Mouse (Mus musculus) liver, embryonic 13.5 days (tissue): Measurements from ENCODE around the gene Clcn6. TPM values are rescaled to one million over a fixed set of nuclear protein-coding genes. Genes with fewer than 3 reads are reported as not detected.

Experiments
- ATAC-seq: fragments of 200-750 bp; cut with Nextera tagmentation; 2 replicates; pipeline ENCODE4 v1.8.0; 2017; ENCODE audit warnings: low read depth, mild to moderate bottlenecking, moderate number of reproducible peaks, moderate library complexity
- DNase-seq: peaks from one replicate; pipeline ENCODE4 v3.0.0; 2022
- H3K27ac ChIP-seq: fragments of 300-500 bp; sonication (generic); 2 replicates; pipeline ENCODE4 v1.5.1; 2015; ENCODE audit warnings: moderate library complexity, mild to moderate bottlenecking, inconsistent platforms
- H3K27me3 ChIP-seq: fragments of 300-500 bp; sonication (generic); 2 replicates; pipeline ENCODE4 v1.6.1; 2015; ENCODE audit warnings: mild to moderate bottlenecking, inconsistent platforms
- H3K36me3 ChIP-seq: fragments of 300-500 bp; sonication (generic); 2 replicates; pipeline ENCODE4 v1.6.1; 2015; ENCODE audit warnings: mild to moderate bottlenecking, inconsistent platforms
- H3K4me1 ChIP-seq: fragments of 300-500 bp; sonication (generic); replicated peaks from 2 replicates; pipeline ENCODE4 v1.6.1; 2015; ENCODE audit warnings: inconsistent platforms
- H3K4me2 ChIP-seq: fragments of 300-500 bp; sonication (generic); 2 replicates; pipeline ENCODE4 v1.6.1; 2015; ENCODE audit warnings: inconsistent platforms, mild to moderate bottlenecking, moderate library complexity
- H3K4me3 ChIP-seq: fragments of 300-500 bp; sonication (generic); replicated peaks from 2 replicates; pipeline ENCODE4 v1.5.1; 2015; ENCODE audit warnings: mild to moderate bottlenecking, inconsistent platforms
- H3K9ac ChIP-seq: fragments of 300-500 bp; sonication (generic); 2 replicates; pipeline ENCODE4 v1.6.1; 2015; ENCODE audit warnings: mild to moderate bottlenecking, inconsistent platforms
- H3K9me3 ChIP-seq: fragments of 300-500 bp; sonication (generic); replicated peaks from 2 replicates; pipeline ENCODE4 v1.6.1; 2016; ENCODE audit warnings: inconsistent platforms
- WGBS: fragments of 180-500 bp; shearing (Covaris S2); methylation state at CpG from one replicate; pipeline ENCODE4 v1.1.7; 2015; ENCODE audit not compliant: insufficient replicate concordance; 5-methylcytosine and 5-hydroxymethylcytosine counted together
- polyA plus RNA-seq: library from polyadenylated mRNA; unstranded; fragments of >200 nt; fragmentation: Nextera tagmentation; extraction: Ambion mirVana; gene quantifications from 2 replicates; pipeline ENCODE4 v1.2.1, GENCODE M21; 2015

The Clcn6 gene
- polyA plus RNA-seq, 1 experiment from 2014 or later, result 1.5 TPM

DNA sequence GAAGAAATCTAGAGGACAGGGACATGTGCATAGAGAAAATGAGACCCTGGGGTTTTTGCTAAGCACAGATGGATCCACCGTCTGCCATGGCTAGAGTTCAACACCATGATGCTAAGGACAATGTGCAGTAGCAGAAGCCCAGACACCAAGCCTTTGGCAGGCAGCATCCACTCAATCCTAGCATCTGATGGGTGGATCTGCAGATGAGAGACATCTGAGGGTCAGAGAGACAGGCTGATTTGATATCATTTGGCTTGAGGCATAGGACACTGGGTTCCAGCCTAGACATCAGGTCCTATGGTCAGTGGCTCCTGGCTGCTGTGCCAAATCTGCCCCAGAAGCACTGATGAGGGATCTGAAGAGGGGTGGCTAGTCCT is 42.0 kb upstream of the Clcn6 start:
- H3K9me3 ChIP-seq, result no peaks in the 10 kb centered on the region
- no peaks in the 10 kb centered on the region for H3K27me3 ChIP-seq
- no peak overlapping the region for H3K4me3 ChIP-seq
- H3K27ac ChIP-seq, result no peak overlapping the region
- ATAC-seq (no peak), DNase-seq (no peak)
- H3K4me2 ChIP-seq, result no peak overlapping the region
- peaks cover 39% of the 10 kb centered on the region for H3K4me1 ChIP-seq
- H3K36me3 ChIP-seq, result peaks cover 19% of the 10 kb centered on the region
- 76% methylated on average over 1 of the region's 1 CpGs for WGBS
- no peak overlapping the region for H3K9ac ChIP-seq

GRCm38 (mm10) chr4:148079944-148080596 is 41.4 kb upstream of the Clcn6 start:
- no peak for ATAC-seq
- peaks cover 19% of the 10 kb centered on the region for H3K36me3 ChIP-seq
- peaks cover 39% of the 10 kb centered on the region for H3K4me1 ChIP-seq
- H3K9me3 ChIP-seq, result no peaks in the 10 kb centered on the region
- no peaks in the 10 kb centered on the region for H3K27me3 ChIP-seq
- no peak overlapping the region for H3K4me2 ChIP-seq
- H3K9ac ChIP-seq, result no peak overlapping the region
- no peak overlapping the region for H3K27ac ChIP-seq
- 78% methylated on average over 8 of the region's 8 CpGs for WGBS
- H3K4me3 ChIP-seq, result no peak overlapping the region
- DNase-seq, result no peak

GRCm38 (mm10) chr4:148079212-148079611 is 40.6 kb upstream of the Clcn6 start:
- 68% methylated on average over 6 of the region's 6 CpGs for WGBS
- peaks cover 19% of the 10 kb centered on the region for H3K36me3 ChIP-seq
- H3K4me1 ChIP-seq, result peaks cover 34% of the 10 kb centered on the region
- H3K27ac ChIP-seq, result no peak overlapping the region
- no peak for ATAC-seq
- no peak for DNase-seq
- no peak overlapping the region for H3K4me3 ChIP-seq
- no peaks in the 10 kb centered on the region for H3K27me3 ChIP-seq
- H3K9me3 ChIP-seq, result no peaks in the 10 kb centered on the region
- no peak overlapping the region for H3K9ac ChIP-seq
- no peak overlapping the region for H3K4me2 ChIP-seq

DNA sequence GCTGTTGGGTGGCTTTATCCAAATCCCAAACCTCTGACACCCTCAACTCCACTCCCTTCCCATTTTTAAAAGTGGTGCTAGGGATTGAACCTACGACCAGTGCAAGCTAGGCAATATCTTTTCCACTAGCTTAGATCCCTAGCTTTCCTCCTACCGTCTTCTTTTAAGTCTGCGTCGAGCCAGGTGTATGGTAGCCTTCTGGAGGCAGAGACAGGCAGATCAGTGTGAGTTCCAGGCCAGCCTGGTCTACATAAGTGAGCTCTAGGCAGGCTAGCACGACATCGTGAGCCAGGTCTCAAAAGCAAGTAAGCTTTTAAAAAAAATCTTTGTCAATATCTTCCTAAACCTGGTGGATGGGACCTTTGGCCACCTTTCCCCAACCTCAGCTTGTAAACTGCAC is 37.3 kb upstream of the Clcn6 start:
- DNase-seq, result no peak
- H3K36me3 ChIP-seq, result peaks cover 12% of the 10 kb centered on the region
- no peaks in the 10 kb centered on the region for H3K9me3 ChIP-seq
- H3K4me3 ChIP-seq, result no peak overlapping the region
- no peak for ATAC-seq
- H3K27me3 ChIP-seq, result no peaks in the 10 kb centered on the region
- H3K4me1 ChIP-seq, result peaks cover 14% of the 10 kb centered on the region
- 82% methylated on average over 6 of the region's 6 CpGs for WGBS
- no peak overlapping the region for H3K27ac ChIP-seq
- no peak overlapping the region for H3K9ac ChIP-seq
- H3K4me2 ChIP-seq, result no peak overlapping the region

DNA sequence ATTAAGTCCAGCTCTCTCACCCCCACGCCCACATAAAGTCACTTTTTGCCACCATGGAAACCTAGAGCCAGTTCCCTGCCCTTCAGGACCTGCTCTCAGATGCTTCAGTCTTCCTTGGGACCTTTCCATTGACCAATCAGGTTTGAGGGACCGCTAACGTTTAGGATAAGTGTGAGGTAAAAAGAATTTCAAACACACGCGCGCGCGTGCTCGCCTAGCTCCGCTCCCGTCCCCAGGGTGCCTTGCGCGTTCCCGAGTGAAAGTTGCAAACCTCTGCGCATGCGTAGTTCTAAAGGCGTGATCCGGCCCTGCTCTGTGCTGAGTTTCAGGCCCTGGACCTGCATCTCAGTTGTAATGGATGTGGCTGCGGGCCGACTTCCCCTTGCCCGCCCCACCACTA is 36.6 kb upstream of the Clcn6 start:
- Histone ChIP-seq H3K36me3 (peaks cover 6% of the 10 kb centered on the region), H3K4me2 (peak overlapping the region; percentile 64), H3K9me3 (no peaks in the 10 kb centered on the region), H3K27ac (no peak overlapping the region), H3K27me3 (no peaks in the 10 kb centered on the region), H3K9ac (peak overlapping the region; percentile 36), H3K4me1 (peaks cover 16% of the 10 kb centered on the region), H3K4me3 (peak overlapping the region; percentile 41)
- DNase-seq (peak; percentile 64), ATAC-seq (peak; percentile 59; the same call in 1 of the 2 replicates)
- WGBS, result 38% methylated on average over 21 of the region's 21 CpGs

- Histone ChIP-seq H3K27me3 (no peaks in the 10 kb centered on the region), H3K27ac (no peak overlapping the region), H3K9ac (peak overlapping the region; percentile 36), H3K4me1 (peaks cover 16% of the 10 kb centered on the region), H3K4me3 (peak overlapping the region; percentile 41), H3K4me2 (peak overlapping the region; percentile 64), H3K36me3 (no peaks in the 10 kb centered on the region; the same call in 1 of the 2 replicates), H3K9me3 (no peaks in the 10 kb centered on the region)
- peak; percentile 15; the same call in 1 of the 2 replicates for ATAC-seq
- 38% methylated on average over 17 of the region's 17 CpGs for WGBS
- no peak for DNase-seq
Measured at GRCm38 (mm10) chr4:148074521-148075189, 36.0 kb upstream of the Clcn6 start.

- Histone ChIP-seq H3K4me2 (no peak overlapping the region), H3K4me1 (peaks cover 16% of the 10 kb centered on the region), H3K27ac (no peak overlapping the region), H3K4me3 (no peak overlapping the region), H3K9me3 (no peaks in the 10 kb centered on the region), H3K36me3 (no peaks in the 10 kb centered on the region), H3K9ac (no peak overlapping the region), H3K27me3 (no peaks in the 10 kb centered on the region)
- DNase-seq (no peak), ATAC-seq (no peak)
- WGBS, result 53% methylated on average over 5 of the region's 5 CpGs
Measured at GRCm38 (mm10) chr4:148071508-148071907, 32.9 kb upstream of the Clcn6 start.

DNA sequence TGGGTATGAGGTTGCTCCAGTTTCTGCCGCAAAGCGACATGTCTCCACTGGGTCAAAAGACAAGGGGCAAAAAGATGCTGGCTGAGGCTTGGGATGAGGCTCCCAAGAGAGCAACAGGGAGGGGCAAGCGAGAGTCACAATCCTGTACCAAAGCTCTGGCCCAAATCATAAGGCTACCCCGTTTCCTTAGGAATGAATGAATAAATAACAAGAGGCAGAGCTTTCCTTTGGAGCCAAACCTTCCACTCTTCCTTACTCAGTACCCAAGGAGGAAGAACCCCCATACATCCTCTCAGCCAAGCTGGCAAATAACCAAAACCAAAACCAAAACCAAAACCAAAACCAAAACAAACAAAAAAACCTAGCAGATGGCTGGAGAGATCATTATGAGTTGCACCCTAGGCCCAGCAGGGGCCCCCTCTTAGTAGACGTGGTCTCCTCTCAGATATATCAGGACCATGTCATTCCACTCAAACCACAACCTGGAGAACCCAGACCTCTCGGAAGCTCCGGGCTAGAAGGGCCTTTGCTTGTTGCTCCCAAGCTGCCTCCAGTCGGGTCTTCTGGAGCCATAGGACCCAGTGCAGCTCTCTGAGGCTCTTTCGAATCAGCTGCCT is 31.1 kb upstream of the Clcn6 start:
- ATAC-seq (no peak), DNase-seq (no peak)
- Histone ChIP-seq H3K27me3 (no peaks in the 10 kb centered on the region), H3K27ac (no peak overlapping the region), H3K4me1 (peaks cover 13% of the 10 kb centered on the region), H3K36me3 (no peaks in the 10 kb centered on the region), H3K4me2 (no peak overlapping the region), H3K9ac (no peak overlapping the region), H3K4me3 (no peak overlapping the region), H3K9me3 (no peaks in the 10 kb centered on the region)
- WGBS, result 65% methylated on average over 9 of the region's 9 CpGs

DNA sequence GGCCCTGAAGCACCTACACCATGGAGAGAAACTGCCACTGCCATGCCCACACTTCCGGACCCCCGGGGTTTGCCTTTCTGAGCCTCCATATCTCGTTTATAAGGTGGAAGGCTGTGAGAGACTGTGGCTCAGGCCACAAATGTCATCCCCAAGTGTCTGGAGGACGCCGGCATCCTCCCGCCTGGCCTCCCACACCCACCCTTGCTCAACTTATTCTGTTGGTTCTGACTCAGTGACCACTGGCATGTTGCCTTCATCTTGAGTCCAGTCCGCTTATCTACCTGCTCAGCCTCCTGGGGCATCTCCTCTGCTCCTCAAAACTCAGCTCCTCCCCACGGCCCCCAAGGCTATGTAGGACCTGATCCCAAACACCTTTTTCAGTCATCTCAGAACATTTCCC is 28.7 kb upstream of the Clcn6 start:
- Histone ChIP-seq H3K9me3 (no peaks in the 10 kb centered on the region), H3K4me2 (no peak overlapping the region), H3K27me3 (no peaks in the 10 kb centered on the region), H3K9ac (no peak overlapping the region), H3K27ac (no peak overlapping the region), H3K36me3 (no peaks in the 10 kb centered on the region), H3K4me1 (peaks cover 13% of the 10 kb centered on the region), H3K4me3 (no peak overlapping the region)
- 72% methylated on average over 8 of the region's 8 CpGs for WGBS
- ATAC-seq (no peak), DNase-seq (no peak)

- no peak overlapping the region for H3K27ac ChIP-seq
- H3K27me3 ChIP-seq, result no peaks in the 10 kb centered on the region
- no peaks in the 10 kb centered on the region for H3K36me3 ChIP-seq
- no peak overlapping the region for H3K4me2 ChIP-seq
- peaks cover 10% of the 10 kb centered on the region for H3K4me1 ChIP-seq
- 64% methylated on average over 9 of the region's 9 CpGs for WGBS
- ATAC-seq, result no peak
- no peak for DNase-seq
- no peaks in the 10 kb centered on the region for H3K9me3 ChIP-seq
- H3K4me3 ChIP-seq, result no peak overlapping the region
- H3K9ac ChIP-seq, result no peak overlapping the region
Measured at GRCm38 (mm10) chr4:148066401-148066744, 27.8 kb upstream of the Clcn6 start.

DNA sequence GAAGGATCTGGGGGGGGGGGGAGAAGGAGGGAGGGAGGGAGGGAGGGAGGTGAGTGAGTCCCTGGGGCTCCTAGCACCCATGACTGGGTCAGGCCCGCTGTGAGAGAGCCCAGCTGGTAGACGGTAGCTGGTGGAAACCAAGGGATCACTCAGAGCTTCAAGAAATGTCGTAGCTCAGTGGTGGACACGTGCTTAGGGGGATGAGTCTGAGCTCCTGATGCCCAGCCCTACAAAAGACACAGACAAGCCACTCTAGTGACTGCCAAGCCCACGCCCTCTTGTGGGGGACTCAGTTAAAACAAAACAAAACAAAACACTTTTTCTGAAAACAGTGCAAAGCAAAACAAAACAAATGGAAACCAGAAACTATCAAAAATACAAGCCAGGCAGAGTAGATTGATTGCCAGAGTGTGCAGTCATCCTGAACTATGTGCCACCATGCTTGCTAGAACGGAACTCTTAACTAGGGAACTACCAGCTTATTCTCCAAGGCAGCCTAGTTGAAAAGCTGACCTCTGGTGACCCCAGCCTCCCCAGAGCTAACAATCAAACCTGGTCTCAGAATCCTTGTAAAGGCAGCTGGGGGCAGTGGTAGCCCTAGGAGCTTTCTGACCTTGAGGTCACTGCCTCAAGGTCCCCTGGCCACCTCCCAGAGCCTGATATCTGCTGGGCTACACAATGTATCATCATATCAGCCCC is 27.2 kb upstream of the Clcn6 start:
- ATAC-seq (no peak), DNase-seq (no peak)
- H3K4me3 ChIP-seq, result no peak overlapping the region
- no peak overlapping the region for H3K9ac ChIP-seq
- WGBS, result 48% methylated on average over 6 of the region's 6 CpGs
- H3K4me2 ChIP-seq, result no peak overlapping the region
- H3K9me3 ChIP-seq, result no peaks in the 10 kb centered on the region
- no peaks in the 10 kb centered on the region for H3K27me3 ChIP-seq
- peaks cover 14% of the 10 kb centered on the region for H3K4me1 ChIP-seq
- no peak overlapping the region for H3K27ac ChIP-seq
- no peaks in the 10 kb centered on the region for H3K36me3 ChIP-seq
